Mouse (Mus musculus) heart, adult 2 months (tissue): ENCODE measurements around the gene Creg2. TPM values are rescaled to one million over a fixed set of nuclear protein-coding genes. Genes with fewer than 3 reads are reported as not detected.

Experiments
- DNase-seq, 2 experiments: peaks; one replicate each; pipeline ENCODE4 v3.0.0; 2021
- H3K27ac ChIP-seq: fragments of 200-600 bp; 2 replicates; pipeline ENCODE4 v1.8.1; 2022
- H3K27me3 ChIP-seq: fragments of 200-500 bp; 2 replicates; pipeline ENCODE4 v1.6.1; 2012; ENCODE audit warnings: mild to moderate bottlenecking, low read length, inconsistent platforms, mixed read lengths; ENCODE audit not compliant: control insufficient read depth, insufficient read depth
- H3K36me3 ChIP-seq: fragments of 200-500 bp; 2 replicates; pipeline ENCODE4 v1.6.1; 2012; ENCODE audit warnings: low read length, inconsistent platforms; ENCODE audit not compliant: control insufficient read depth, insufficient read depth
- H3K4me1 ChIP-seq: fragments of 200-500 bp; 2 replicates; pipeline ENCODE4 v1.6.1; 2011; ENCODE audit warnings: low read length; ENCODE audit not compliant: control insufficient read depth, insufficient read depth
- H3K4me3 ChIP-seq: fragments of 200-600 bp; 2 replicates; pipeline ENCODE4 v1.8.1; 2022
- H3K79me2 ChIP-seq: fragments of 200-500 bp; replicated peaks from 2 replicates; pipeline ENCODE4 v1.6.1; 2012; ENCODE audit warnings: mild to moderate bottlenecking, inconsistent platforms, low read length, moderate library complexity, mixed read lengths; ENCODE audit not compliant: control insufficient read depth, insufficient read depth
- H3K9ac ChIP-seq: fragments of 200-500 bp; 2 replicates; pipeline ENCODE4 v1.6.1; 2012; ENCODE audit warnings: low read depth, mild to moderate bottlenecking, control low read depth, inconsistent platforms, low read length, mixed read lengths
- CTCF ChIP-seq: fragments of 200-600 bp; IDR thresholded peaks from 2 replicates; pipeline ENCODE4 v1.8.1; 2022; ENCODE audit warnings: antibody characterized with exemption, mild to moderate bottlenecking, moderate library complexity
- EP300 ChIP-seq: fragments of 200-500 bp; IDR thresholded peaks from 2 replicates; pipeline ENCODE4 v1.6.1; 2011; ENCODE audit warnings: low read depth, low read length, control low read depth; ENCODE audit not compliant: insufficient read depth
- POLR2A ChIP-seq: fragments of 200-500 bp; IDR thresholded peaks from 2 replicates; pipeline ENCODE4 v1.6.1; 2011; ENCODE audit warnings: mild to moderate bottlenecking, low read depth, low read length, control low read depth; ENCODE audit not compliant: insufficient read depth
- WGBS: fragments of 180-500 bp; shearing (Covaris S2); methylation state at CpG from one replicate; pipeline ENCODE4 v1.1.7; 2018; 5-methylcytosine and 5-hydroxymethylcytosine counted together
- intact Hi-C: fragments of 180-260 bp; cut with DNase I; formaldehyde crosslinking; loops from one replicate; pipeline ENCODE4 v1.15.1; 2025
- polyA plus RNA-seq: library from polyadenylated mRNA; depleted of rRNA; stranded (reverse); fragments of >200 nt; gene quantifications from 2 replicates; pipeline ENCODE4 v1.2.3, GENCODE M21; 2012
- total RNA-seq, 2 experiments: library from RNA; stranded (reverse); gene quantifications; 2 replicates each; pipeline ENCODE4 v1.2.3; 2021

Gene Creg2
- total and polyA plus RNA-seq, 3 experiments = 0.05 TPM; not detected in 2

- Histone ChIP-seq H3K9ac (no peak overlapping the region; the same call in 1 of the 2 replicates), H3K4me3 (peak overlapping the region; percentile 41), H3K36me3 (no peaks in the 10 kb centered on the region), H3K79me2 (no peaks in the 10 kb centered on the region), H3K27ac (no peak overlapping the region), H3K27me3 (peaks cover 14% of the 10 kb centered on the region), H3K4me1 (peaks cover 6% of the 10 kb centered on the region)
- no peak for DNase-seq
- intact Hi-C loops = no loop called here
- no peak for TF ChIP-seq EP300
- TF ChIP-seq POLR2A = no peak
- TF ChIP-seq CTCF = no peak
- WGBS = 25% methylated on average over 17 of the region's 17 CpGs
Observed at GRCm38 (mm10) chr1:39649691-39650434, 1.4 kb downstream of the Creg2 start.

- peaks cover 6% of the 10 kb centered on the region for H3K4me1 ChIP-seq
- H3K4me3 ChIP-seq = no peak overlapping the region
- H3K9ac ChIP-seq = no peak overlapping the region
- no peak for TF ChIP-seq CTCF
- TF ChIP-seq POLR2A = no peak
- no peak for TF ChIP-seq EP300
- DNase-seq = no peak
- intact Hi-C loops = no loop called here
- H3K36me3 ChIP-seq = no peaks in the 10 kb centered on the region
- no peaks in the 10 kb centered on the region for H3K79me2 ChIP-seq
- H3K27me3 ChIP-seq = peaks cover 14% of the 10 kb centered on the region
- no peak overlapping the region for H3K27ac ChIP-seq
- 71% methylated on average over 7 of the region's 7 CpGs for WGBS
Observed at GRCm38 (mm10) chr1:39648584-39648983, 2.7 kb downstream of the Creg2 start.

GRCm38 (mm10) chr1:39645905-39646759 lies 5.1 kb downstream of the Creg2 start:
- Histone ChIP-seq H3K9ac (no peak overlapping the region), H3K36me3 (no peaks in the 10 kb centered on the region), H3K79me2 (no peaks in the 10 kb centered on the region), H3K27ac (no peak overlapping the region), H3K27me3 (peaks cover 10% of the 10 kb centered on the region), H3K4me1 (peaks cover 5% of the 10 kb centered on the region), H3K4me3 (no peak overlapping the region)
- TF ChIP-seq POLR2A (no peak), EP300 (no peak), CTCF (no peak)
- 64% methylated on average over 8 of the region's 8 CpGs for WGBS
- no peak for DNase-seq
- intact Hi-C loops = no loop called here

GRCm38 (mm10) chr1:39644333-39644732 lies 6.9 kb downstream of the Creg2 start:
- Histone ChIP-seq H3K36me3 (no peaks in the 10 kb centered on the region), H3K9ac (no peak overlapping the region), H3K4me1 (no peaks in the 10 kb centered on the region), H3K4me3 (no peak overlapping the region), H3K27ac (no peak overlapping the region), H3K27me3 (no peaks in the 10 kb centered on the region), H3K79me2 (no peaks in the 10 kb centered on the region)
- intact Hi-C loops = no loop called here
- no peak for DNase-seq
- WGBS = 46% methylated on average over 1 of the region's 1 CpGs
- TF ChIP-seq CTCF = no peak
- no peak for TF ChIP-seq EP300
- no peak for TF ChIP-seq POLR2A

- Histone ChIP-seq H3K4me3 (no peak overlapping the region), H3K36me3 (no peaks in the 10 kb centered on the region), H3K27me3 (no peaks in the 10 kb centered on the region; the same call in 1 of the 2 replicates), H3K79me2 (no peaks in the 10 kb centered on the region), H3K27ac (no peak overlapping the region), H3K9ac (no peak overlapping the region), H3K4me1 (no peaks in the 10 kb centered on the region)
- TF ChIP-seq EP300 (no peak), POLR2A (no peak), CTCF (no peak)
- DNase-seq = no peak
- intact Hi-C loops = no loop called here
- WGBS = 87% methylated on average over 7 of the region's 7 CpGs
Observed at GRCm38 (mm10) chr1:39641667-39642066, 9.6 kb downstream of the Creg2 start.

- no peak for DNase-seq
- intact Hi-C loops = no loop called here
- H3K9ac ChIP-seq = no peak overlapping the region
Observed at GRCm38 (mm10) chr1:39637139-39637538, 14.1 kb downstream of the Creg2 start.

More at GRCm38 (mm10) chr1:39637139-39637538, 14.1 kb downstream of the Creg2 start:
- H3K4me1 ChIP-seq = no peaks in the 10 kb centered on the region
- no peaks in the 10 kb centered on the region for H3K36me3 ChIP-seq
- H3K79me2 ChIP-seq = no peaks in the 10 kb centered on the region
- WGBS = 62% methylated on average over 8 of the region's 8 CpGs
- no peak overlapping the region for H3K27ac ChIP-seq
- H3K27me3 ChIP-seq = no peaks in the 10 kb centered on the region; the same call in 1 of the 2 replicates
- TF ChIP-seq POLR2A (no peak), CTCF (no peak), EP300 (no peak)
- H3K4me3 ChIP-seq = no peak overlapping the region
